Comparison of ENCODE assay signal across 8 mouse cellular contexts in genomic region chr10:41684548-41684996, GRCm38 (mm10). TPM values are rescaled to one million over a fixed set of nuclear protein-coding genes. Genes with fewer than 3 reads are reported as not detected.
DNase-seq lines count a peak whose midpoint lies in the region; ATAC-seq lines count a peak whose summit lies in the region.

No protein-coding gene starts in this region.

- intact Hi-C loops in left cerebral cortex, postnatal 14 days (cut with DNase I), result loop anchor here (10.0 kb wide), 1 partner anchor 680 kb away; no protein-coding TSS in a partner anchor

- peak overlapping the region; percentile 32 for H3K4me3 ChIP-seq in midbrain, embryonic 10.5 days
- no peak overlapping the region for H3K4me3 ChIP-seq in midbrain, embryonic 14.5 days (replicated peaks; ENCODE audit: low read depth, low read length)
- H3K4me3 ChIP-seq in heart, embryonic 12.5 days, result peak overlapping the region; percentile 24

- H3K36me3 ChIP-seq in midbrain, embryonic 10.5 days, result no peaks in the 10 kb centered on the region
- no peaks in the 10 kb centered on the region for H3K36me3 ChIP-seq in midbrain, embryonic 14.5 days (ENCODE audit: control insufficient read depth, insufficient read depth, low read length)
- no peaks in the 10 kb centered on the region for H3K36me3 ChIP-seq in heart, embryonic 12.5 days

- peaks cover 28% of the 10 kb centered on the region for H3K27me3 ChIP-seq in midbrain, embryonic 10.5 days (ENCODE audit: low read depth, poor library complexity, severe bottlenecking)
- peaks cover 8% of the 10 kb centered on the region; the same call in 1 of the 2 replicates for H3K27me3 ChIP-seq in midbrain, embryonic 14.5 days (ENCODE audit: control insufficient read depth, insufficient read depth, low read length)
- peaks cover 4% of the 10 kb centered on the region; the same call in 1 of the 2 replicates for H3K27me3 ChIP-seq in heart, embryonic 12.5 days (replicated peaks)

- H3K4me1 ChIP-seq in midbrain, embryonic 10.5 days, result peaks cover 7% of the 10 kb centered on the region
- no peaks in the 10 kb centered on the region for H3K4me1 ChIP-seq in midbrain, embryonic 14.5 days (ENCODE audit: control insufficient read depth, insufficient read depth, low read length)
- H3K4me1 ChIP-seq in heart, embryonic 12.5 days (replicated peaks), result no peaks in the 10 kb centered on the region

- WGBS in midbrain, embryonic 10.5 days, result 6% methylated on average over 21 of the region's 21 CpGs
- 7% methylated on average over 21 of the region's 21 CpGs for WGBS in midbrain, embryonic 14.5 days
- WGBS in heart, embryonic 12.5 days, result 2% methylated on average over 21 of the region's 21 CpGs

- H3K9me3 ChIP-seq in midbrain, embryonic 10.5 days (replicated peaks), result no peaks in the 10 kb centered on the region; the same call in 1 of the 2 replicates
- no peaks in the 10 kb centered on the region for H3K9me3 ChIP-seq in midbrain, embryonic 14.5 days (ENCODE audit: control insufficient read depth, low read length)
- H3K9me3 ChIP-seq in heart, embryonic 12.5 days (replicated peaks), result 0 out of 2 replicates have a peak, but pooled peaks cover 6% of the 10 kb centered on the region

- no peak overlapping the region for H3K27ac ChIP-seq in midbrain, embryonic 10.5 days (replicated peaks)
- no peak overlapping the region for H3K27ac ChIP-seq in midbrain, embryonic 14.5 days (replicated peaks; ENCODE audit: low read depth, low read length)
- no peak overlapping the region for H3K27ac ChIP-seq in heart, embryonic 12.5 days (ENCODE audit: poor library complexity, severe bottlenecking)

- ATAC-seq in midbrain, embryonic 14.5 days (ENCODE audit: low FRiP score, low TSS enrichment), result no peak
- ATAC-seq in heart, embryonic 12.5 days (ENCODE audit: insufficient number of reproducible peaks, low FRiP score), result no peak
- 0 out of 2 replicates have a peak, but pooled peaks have one; percentile 30 for ATAC-seq in megakaryocyte-erythroid progenitor cell, adult 5-6 weeks (replicated peaks; ENCODE audit: low FRiP score, low TSS enrichment, poor library complexity, severe bottlenecking)

- no peak overlapping the region for H3K9ac ChIP-seq in midbrain, embryonic 14.5 days (replicated peaks; ENCODE audit: low read length)
- peak overlapping the region; percentile 13; the same call in 1 of the 2 replicates for H3K9ac ChIP-seq in heart, embryonic 12.5 days

- DNase-seq in midbrain, embryonic 10.5 days (ENCODE audit: low spot score), result peak; percentile 23
- DNase-seq in midbrain, embryonic 14.5 days, result no peak
- DNase-seq in kidney, postnatal 10 days, result peak; percentile 68
- DNase-seq in thymus, postnatal 4 days, result peak; percentile 47
- no peak for DNase-seq in right cerebral cortex, postnatal 36 days (ENCODE audit: low spot score in 2 of 2)
- DNase-seq in left cerebral cortex, postnatal 14 days (ENCODE audit: low spot score in 2 of 2), result no peak

- no peak overlapping the region for H3K4me2 ChIP-seq in midbrain, embryonic 14.5 days (ENCODE audit: low read length)
- peak overlapping the region; percentile 61 for H3K4me2 ChIP-seq in heart, embryonic 12.5 days

RNA-seq across cellular contexts. Expression of gene Ccdc162, which starts 31.9 kb away (rescaled TPM):
- 0.32 and 0.34 TPM in 2 replicates for polyA plus RNA-seq in midbrain, embryonic 10.5 days (2016; fragmentation: Nextera tagmentation; extraction: Ambion mirVana)
- polyA plus RNA-seq in midbrain, embryonic 14.5 days (2014; fragmentation: Nextera tagmentation; extraction: Ambion mirVana), result 0.26 and 0.55 TPM in 2 replicates
- polyA plus RNA-seq in heart, embryonic 12.5 days (2016; fragmentation: Nextera tagmentation; extraction: Ambion mirVana), result 0.34 and 0.37 TPM in 2 replicates
- total RNA-seq in megakaryocyte-erythroid progenitor cell, adult 5-6 weeks (2014; fragmentation: Nextera tagmentation), result 0.42 TPM in 1 of 2 replicates, not detected in the other
- total RNA-seq in megakaryocyte-erythroid progenitor cell, adult 5-6 weeks (2017), result not detected in 2 replicates
- total RNA-seq in left cerebral cortex, postnatal 14 days (2021), result 1 to 10 TPM; 1.2 to 1.3 TPM

Comparison
In these comparisons a context has a peak if more than half of its experiments do, and no peak if none do; other contexts are left out.
1. DNase-seq: peak in midbrain, embryonic 10.5 days (single experiment), kidney, postnatal 10 days (single experiment) and thymus, postnatal 4 days (single experiment); none in midbrain, embryonic 14.5 days (single experiment), right cerebral cortex, postnatal 36 days (0 of 2) and left cerebral cortex, postnatal 14 days (0 of 2).